Mouse (Mus musculus) hindbrain, embryonic 14.5 days (tissue): ENCODE data around the gene Dock2. TPM values are rescaled to one million over a fixed set of nuclear protein-coding genes. Genes with fewer than 3 reads are reported as not detected.

Experiments used
- ATAC-seq: fragments of 200-750 bp; cut with Nextera tagmentation; 2 replicates; pipeline ENCODE4 v1.8.0; 2017; ENCODE audit warnings: moderate number of reproducible peaks, mild to moderate bottlenecking, moderate TSS enrichment, moderate library complexity; ENCODE audit not compliant: low FRiP score
- DNase-seq: peaks from one replicate; pipeline ENCODE4 v3.0.0-alpha.2; 2015; ENCODE audit warnings: low spot score
- H3K27ac ChIP-seq: fragments of 300-500 bp; sonication (generic); 2 replicates; pipeline ENCODE4 v1.5.1; 2014; ENCODE audit warnings: mild to moderate bottlenecking, moderate library complexity
- H3K27me3 ChIP-seq: fragments of 300-500 bp; sonication (generic); 2 replicates; pipeline ENCODE4 v1.6.1; 2014; ENCODE audit warnings: mild to moderate bottlenecking, low read length, mixed read lengths; ENCODE audit not compliant: control insufficient read depth, insufficient read depth
- H3K36me3 ChIP-seq: fragments of 300-500 bp; sonication (generic); replicated peaks from 2 replicates; pipeline ENCODE4 v1.6.1; 2014; ENCODE audit not compliant: control insufficient read depth, insufficient read depth
- H3K4me1 ChIP-seq: fragments of 300-500 bp; sonication (generic); replicated peaks from 2 replicates; pipeline ENCODE4 v1.6.1; 2014; ENCODE audit warnings: antibody characterized with exemption, low read length, mixed read lengths; ENCODE audit not compliant: control insufficient read depth, insufficient read depth
- H3K4me2 ChIP-seq: fragments of 300-500 bp; sonication (generic); replicated peaks from 2 replicates; pipeline ENCODE4 v1.6.1; 2014; ENCODE audit warnings: mild to moderate bottlenecking, moderate library complexity
- H3K4me3 ChIP-seq: fragments of 300-500 bp; sonication (generic); replicated peaks from 2 replicates; pipeline ENCODE4 v1.5.1; 2014; ENCODE audit warnings: mild to moderate bottlenecking, low read length
- H3K9ac ChIP-seq: fragments of 300-500 bp; sonication (generic); 2 replicates; pipeline ENCODE4 v1.6.1; 2014
- H3K9me3 ChIP-seq: fragments of 300-500 bp; sonication (generic); 2 replicates; pipeline ENCODE4 v1.6.1; 2016; ENCODE audit warnings: low read length; ENCODE audit not compliant: control insufficient read depth
- WGBS: fragments of 180-500 bp; shearing (Covaris S2); extraction: QIAGEN DNeasy Blood & Tissue Kit; methylation state at CpG from one replicate; pipeline ENCODE4 v1.1.7; 2014; 5-methylcytosine and 5-hydroxymethylcytosine counted together
- polyA plus RNA-seq: library from polyadenylated mRNA; unstranded; fragments of >200 nt; fragmentation: Nextera tagmentation; extraction: Ambion mirVana; gene quantifications from 2 replicates; pipeline ENCODE4 v1.2.1, GENCODE M21; 2014

Dock2 gene
- polyA plus RNA-seq, 1 experiment from 2014 or later: 0.84 TPM

GRCm38 (mm10) chr11:34773304-34773895 lies 10.3 kb downstream of the Dock2 start:
- H3K27me3 ChIP-seq: no peaks in the 10 kb centered on the region
- no peak overlapping the region for H3K4me2 ChIP-seq
- no peaks in the 10 kb centered on the region for H3K4me1 ChIP-seq
- H3K27ac ChIP-seq: no peak overlapping the region
- no peaks in the 10 kb centered on the region for H3K9me3 ChIP-seq
- ATAC-seq (no peak), DNase-seq (no peak)
- H3K9ac ChIP-seq: no peak overlapping the region
- 96% methylated on average over 9 of the region's 9 CpGs for WGBS
- no peak overlapping the region for H3K4me3 ChIP-seq
- H3K36me3 ChIP-seq: no peaks in the 10 kb centered on the region

DNA sequence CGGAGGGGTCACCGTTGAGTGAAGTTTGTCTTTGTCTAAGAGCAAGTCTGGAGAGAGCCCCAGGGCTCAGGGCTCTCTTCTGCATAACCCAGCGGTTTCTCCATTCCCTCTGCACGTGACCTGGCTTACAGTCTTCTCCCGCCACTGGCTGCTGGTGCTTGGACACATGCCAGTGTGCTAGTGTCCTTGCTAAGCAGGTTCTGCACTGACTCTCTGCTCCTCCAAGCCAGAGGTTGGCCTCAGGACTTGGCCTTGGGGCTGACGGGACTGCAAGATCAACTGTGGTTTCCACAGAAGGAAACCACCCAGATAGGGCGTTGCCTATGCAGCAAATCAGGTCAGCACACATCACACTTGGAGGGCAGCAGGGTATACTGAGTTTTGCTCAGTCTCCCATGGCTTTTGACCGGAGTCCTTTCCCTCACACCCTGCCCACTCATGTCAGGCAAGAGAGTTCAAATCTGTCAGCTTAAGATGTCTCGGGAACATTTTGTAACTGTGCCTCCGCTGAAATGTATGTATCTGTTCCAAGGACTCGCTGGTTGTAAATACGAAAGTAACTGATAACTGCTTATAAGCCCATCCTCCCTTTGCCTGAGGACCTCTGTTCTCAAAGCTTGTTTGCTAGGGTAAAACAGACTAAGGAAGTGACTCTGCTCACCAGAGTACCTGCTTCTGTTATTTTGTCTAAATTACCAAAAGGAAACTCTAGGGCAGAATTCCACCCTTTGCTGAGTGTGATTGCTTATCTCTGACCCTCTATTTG lies 12.3 kb downstream of the Dock2 start:
- no peak overlapping the region for H3K4me2 ChIP-seq
- no peaks in the 10 kb centered on the region for H3K36me3 ChIP-seq
- H3K9ac ChIP-seq: no peak overlapping the region
- no peak overlapping the region for H3K4me3 ChIP-seq
- H3K9me3 ChIP-seq: no peaks in the 10 kb centered on the region
- ATAC-seq (no peak), DNase-seq (no peak)
- no peak overlapping the region for H3K27ac ChIP-seq
- WGBS: 64% methylated on average over 12 of the region's 12 CpGs
- H3K4me1 ChIP-seq: no peaks in the 10 kb centered on the region
- no peaks in the 10 kb centered on the region for H3K27me3 ChIP-seq

DNA sequence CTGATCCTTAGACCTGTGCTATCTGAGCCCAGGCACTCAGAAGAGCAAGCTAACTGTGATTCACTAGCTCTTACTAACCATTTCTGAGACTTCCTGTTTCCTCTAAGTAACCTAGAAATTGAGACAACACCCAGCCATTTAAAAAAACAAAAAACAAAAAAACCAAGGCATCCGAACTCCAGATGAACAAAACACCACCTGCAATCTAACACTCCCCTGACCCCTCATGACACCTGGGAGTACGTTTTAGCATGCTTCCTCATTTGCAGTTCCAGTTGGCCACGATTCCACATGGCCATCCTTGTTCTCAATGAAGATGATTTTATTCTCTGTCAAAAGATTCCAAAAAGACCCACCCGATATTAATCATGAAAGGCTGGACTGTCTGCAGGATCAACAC lies 13.0 kb downstream of the Dock2 start:
- no peaks in the 10 kb centered on the region for H3K27me3 ChIP-seq
- no peak overlapping the region for H3K9ac ChIP-seq
- no peaks in the 10 kb centered on the region for H3K36me3 ChIP-seq
- no peak overlapping the region for H3K4me3 ChIP-seq
- ATAC-seq (no peak), DNase-seq (no peak)
- H3K4me2 ChIP-seq: no peak overlapping the region
- H3K9me3 ChIP-seq: peaks cover 4% of the 10 kb centered on the region; the same call in 1 of the 2 replicates
- WGBS: 67% methylated on average over 4 of the region's 4 CpGs
- H3K27ac ChIP-seq: no peak overlapping the region
- H3K4me1 ChIP-seq: no peaks in the 10 kb centered on the region

- no peaks in the 10 kb centered on the region for H3K36me3 ChIP-seq
- H3K9ac ChIP-seq: no peak overlapping the region
- H3K27me3 ChIP-seq: no peaks in the 10 kb centered on the region
- peaks cover 4% of the 10 kb centered on the region; the same call in 1 of the 2 replicates for H3K9me3 ChIP-seq
- WGBS: 78% methylated on average over 8 of the region's 8 CpGs
- ATAC-seq (no peak), DNase-seq (no peak)
- no peak overlapping the region for H3K4me3 ChIP-seq
- H3K4me1 ChIP-seq: no peaks in the 10 kb centered on the region
- no peak overlapping the region for H3K27ac ChIP-seq
- no peak overlapping the region for H3K4me2 ChIP-seq
Observed at GRCm38 (mm10) chr11:34769946-34770345, 13.7 kb downstream of the Dock2 start.

GRCm38 (mm10) chr11:34769396-34769795 lies 14.3 kb downstream of the Dock2 start:
- no peaks in the 10 kb centered on the region for H3K27me3 ChIP-seq
- H3K4me2 ChIP-seq: no peak overlapping the region
- no peak overlapping the region for H3K9ac ChIP-seq
- H3K4me3 ChIP-seq: no peak overlapping the region
- ATAC-seq (no peak), DNase-seq (no peak)
- 75% methylated on average over 2 of the region's 2 CpGs for WGBS
- no peak overlapping the region for H3K27ac ChIP-seq
- no peaks in the 10 kb centered on the region for H3K4me1 ChIP-seq
- H3K36me3 ChIP-seq: no peaks in the 10 kb centered on the region
- H3K9me3 ChIP-seq: peaks cover 4% of the 10 kb centered on the region; the same call in 1 of the 2 replicates

DNA sequence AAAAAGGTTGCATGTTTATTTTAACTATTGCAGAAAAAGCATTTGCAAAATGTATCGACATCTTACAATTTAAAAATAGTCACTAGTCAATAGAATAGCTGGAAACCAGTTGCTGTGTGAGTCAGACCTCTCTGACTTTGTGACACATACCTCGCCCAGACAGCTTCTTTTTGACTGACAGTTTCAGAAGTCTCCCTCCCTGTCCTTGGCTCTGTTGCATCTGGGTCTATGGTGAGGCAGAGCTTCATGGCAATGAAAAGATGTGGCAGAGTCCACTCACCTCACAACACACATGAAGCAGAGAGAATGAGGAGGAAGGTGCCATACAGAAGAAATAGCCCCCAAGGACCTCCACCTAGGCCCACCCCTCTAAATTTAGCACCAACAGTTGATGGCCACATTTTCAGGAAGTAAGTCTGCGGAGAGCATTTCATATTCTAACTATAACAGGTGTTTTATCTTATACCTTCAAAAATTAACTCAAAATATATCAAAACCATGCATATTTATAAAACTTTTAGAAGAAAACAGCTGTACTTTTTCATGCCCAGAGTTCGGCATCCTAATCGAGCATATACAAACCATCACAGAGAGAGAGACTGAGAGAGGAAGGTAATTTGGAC lies 19.8 kb downstream of the Dock2 start:
- H3K36me3 ChIP-seq: no peaks in the 10 kb centered on the region
- H3K9me3 ChIP-seq: peaks cover 4% of the 10 kb centered on the region; the same call in 1 of the 2 replicates
- H3K9ac ChIP-seq: no peak overlapping the region
- WGBS: 87% methylated on average over 5 of the region's 5 CpGs
- DNase-seq (no peak), ATAC-seq (no peak)
- no peaks in the 10 kb centered on the region for H3K27me3 ChIP-seq
- H3K27ac ChIP-seq: no peak overlapping the region
- no peaks in the 10 kb centered on the region for H3K4me1 ChIP-seq
- H3K4me2 ChIP-seq: no peak overlapping the region
- H3K4me3 ChIP-seq: no peak overlapping the region

DNA sequence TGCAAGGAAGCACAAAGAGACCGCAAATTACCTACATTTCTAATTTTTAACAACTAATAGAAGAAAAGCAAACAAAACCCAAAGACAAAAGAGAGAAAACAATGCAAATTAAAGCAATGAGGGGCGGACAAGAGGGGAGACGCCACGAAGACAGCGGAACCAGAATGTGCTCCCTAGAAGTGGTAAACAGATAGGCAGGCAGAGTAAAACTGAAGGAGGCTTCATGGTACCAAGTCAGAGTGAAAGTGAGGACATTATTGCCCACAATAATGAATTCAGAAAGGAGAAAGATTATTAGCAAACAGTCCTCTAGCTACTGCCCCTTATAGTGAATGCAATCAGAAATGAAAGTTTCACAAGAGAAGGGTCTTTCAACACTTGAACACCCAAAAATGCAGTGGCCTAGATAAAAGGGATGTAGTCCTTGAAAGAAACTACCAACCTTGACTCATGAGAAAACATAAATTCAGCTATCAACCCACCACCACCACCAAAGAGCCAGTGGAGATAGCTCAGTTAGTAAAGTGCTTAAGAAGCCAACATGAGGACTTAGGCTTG lies 21.0 kb downstream of the Dock2 start:
- Histone ChIP-seq H3K4me3 (no peak overlapping the region), H3K4me2 (no peak overlapping the region), H3K4me1 (no peaks in the 10 kb centered on the region), H3K27ac (no peak overlapping the region), H3K27me3 (no peaks in the 10 kb centered on the region), H3K36me3 (no peaks in the 10 kb centered on the region), H3K9me3 (peaks cover 4% of the 10 kb centered on the region; the same call in 1 of the 2 replicates), H3K9ac (no peak overlapping the region)
- ATAC-seq (no peak), DNase-seq (no peak)
- WGBS: 90% methylated on average over 5 of the region's 5 CpGs

- ATAC-seq (no peak), DNase-seq (no peak)
Observed at GRCm38 (mm10) chr11:34762125-34762524, 21.6 kb downstream of the Dock2 start.

DNA sequence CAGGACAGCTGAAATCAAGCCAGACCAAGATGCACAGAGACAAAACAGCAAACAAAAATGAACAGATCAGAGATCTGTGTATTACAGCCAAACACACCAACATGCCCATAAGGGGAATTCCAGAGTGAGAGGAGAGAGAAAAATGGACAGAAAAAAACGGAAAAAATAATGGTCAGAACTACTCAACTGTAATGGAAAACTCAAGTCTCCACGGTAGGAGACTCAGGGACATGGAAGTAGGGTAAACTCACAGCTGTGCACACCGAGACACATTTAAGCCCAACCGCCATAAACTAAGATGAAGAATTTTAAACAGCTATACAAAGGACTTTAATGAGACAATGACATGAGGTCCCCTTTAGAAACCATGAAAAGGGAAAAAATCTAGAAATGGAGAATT lies 24.1 kb downstream of the Dock2 start:
- 89% methylated on average over 4 of the region's 4 CpGs for WGBS
- H3K4me3 ChIP-seq: no peak overlapping the region
- H3K4me2 ChIP-seq: no peak overlapping the region
- H3K9me3 ChIP-seq: no peaks in the 10 kb centered on the region
- DNase-seq (no peak), ATAC-seq (no peak)
- H3K27ac ChIP-seq: no peak overlapping the region
- no peaks in the 10 kb centered on the region for H3K4me1 ChIP-seq
- no peaks in the 10 kb centered on the region for H3K27me3 ChIP-seq
- H3K9ac ChIP-seq: no peak overlapping the region
- no peaks in the 10 kb centered on the region for H3K36me3 ChIP-seq

More at GRCm38 (mm10) chr11:34762125-34762524, 21.6 kb downstream of the Dock2 start:
- Histone ChIP-seq H3K9me3 (peaks cover 4% of the 10 kb centered on the region; the same call in 1 of the 2 replicates), H3K4me1 (no peaks in the 10 kb centered on the region), H3K27me3 (no peaks in the 10 kb centered on the region), H3K4me2 (no peak overlapping the region), H3K9ac (no peak overlapping the region), H3K27ac (no peak overlapping the region), H3K36me3 (no peaks in the 10 kb centered on the region), H3K4me3 (no peak overlapping the region)
- 92% methylated on average over 6 of the region's 6 CpGs for WGBS
